Comparison of ENCODE assay signal across 10 mouse cellular contexts in genomic region chr9:79762519-79762918, GRCm38 (mm10). TPM values are rescaled to one million over a fixed set of nuclear protein-coding genes. Genes with fewer than 3 reads are reported as not detected.
"Had no signal": no experiment of that assay in that cellular context is flagged by ENCODE, and none has a peak within 500 bp of the region (broad histone marks: within the 10 kb centered on the region; RNA-seq: fewer than 3 reads in every experiment).

No protein-coding gene starts in this region.

- ATAC-seq: intestine, postnatal 0 days; liver, postnatal 0 days had no signal

- DNase-seq: kidney, adult 2 months; kidney, postnatal 25 days; liver; liver, postnatal 0 days; midbrain, embryonic 14.5 days; thymus, adult 18-20 months; thymus, postnatal 14 days; thymus, postnatal 4 days had no signal

RNA-seq across cellular contexts. Expression of gene Col12a1, which starts 43.9 kb away (rescaled TPM):
- total RNA-seq: megakaryocyte-erythroid progenitor cell, adult 5-6 weeks had no signal
